Mouse (Mus musculus) lung, embryonic 14.5 days (tissue): ENCODE data around the gene Ubr2. TPM values are rescaled to one million over a fixed set of nuclear protein-coding genes. Genes with fewer than 3 reads are reported as not detected.

Source experiments
- ATAC-seq: fragments of 200-750 bp; cut with Nextera tagmentation; 2 replicates; pipeline ENCODE4 v1.8.0; 2017; ENCODE audit warnings: mild to moderate bottlenecking, moderate TSS enrichment, moderate library complexity; ENCODE audit not compliant: insufficient read depth
- DNase-seq: peaks from one replicate; pipeline ENCODE4 v3.0.0-alpha.2; 2015
- H3K27ac ChIP-seq: fragments of 300-500 bp; sonication (generic); 2 replicates; pipeline ENCODE4 v1.5.1; 2014; ENCODE audit warnings: low read depth, mild to moderate bottlenecking, moderate library complexity
- H3K27me3 ChIP-seq: fragments of 300-500 bp; sonication (generic); 2 replicates; pipeline ENCODE4 v1.6.1; 2014; ENCODE audit warnings: low read length, control low read depth; ENCODE audit not compliant: insufficient read depth
- H3K36me3 ChIP-seq: fragments of 300-500 bp; sonication (generic); 2 replicates; pipeline ENCODE4 v1.6.1; 2014; ENCODE audit warnings: control low read depth; ENCODE audit not compliant: insufficient read depth
- H3K4me1 ChIP-seq: fragments of 300-500 bp; sonication (generic); 2 replicates; pipeline ENCODE4 v1.6.1; 2014; ENCODE audit warnings: antibody characterized with exemption, control low read depth; ENCODE audit not compliant: insufficient read depth
- H3K4me2 ChIP-seq: fragments of 300-500 bp; sonication (generic); 2 replicates; pipeline ENCODE4 v1.6.1; 2014; ENCODE audit warnings: mild to moderate bottlenecking
- H3K4me3 ChIP-seq: fragments of 300-500 bp; sonication (generic); 2 replicates; pipeline ENCODE4 v1.5.1; 2014; ENCODE audit warnings: low read depth, low read length
- H3K9ac ChIP-seq: fragments of 300-500 bp; sonication (generic); 2 replicates; pipeline ENCODE4 v1.6.1; 2014
- H3K9me3 ChIP-seq: fragments of 300-500 bp; sonication (generic); 2 replicates; pipeline ENCODE4 v1.6.1; 2016; ENCODE audit warnings: low read depth, low read length, control low read depth
- CTCF ChIP-seq: IDR thresholded peaks from 2 replicates; pipeline ENCODE4 v1.5.1; 2016; ENCODE audit warnings: antibody characterized with exemption, low read depth
- WGBS: fragments of 180-500 bp; shearing (Covaris S2); extraction: QIAGEN DNeasy Blood & Tissue Kit; methylation state at CpG from one replicate; pipeline ENCODE4 v1.1.7; 2014; 5-methylcytosine and 5-hydroxymethylcytosine counted together
- polyA plus RNA-seq: library from polyadenylated mRNA; unstranded; fragments of >200 nt; fragmentation: Nextera tagmentation; extraction: Ambion mirVana; gene quantifications from 2 replicates; pipeline ENCODE4 v1.2.1, GENCODE M21; 2014

The Ubr2 gene
- 26.8 and 28.6 TPM in 2 replicates for polyA plus RNA-seq

DNA sequence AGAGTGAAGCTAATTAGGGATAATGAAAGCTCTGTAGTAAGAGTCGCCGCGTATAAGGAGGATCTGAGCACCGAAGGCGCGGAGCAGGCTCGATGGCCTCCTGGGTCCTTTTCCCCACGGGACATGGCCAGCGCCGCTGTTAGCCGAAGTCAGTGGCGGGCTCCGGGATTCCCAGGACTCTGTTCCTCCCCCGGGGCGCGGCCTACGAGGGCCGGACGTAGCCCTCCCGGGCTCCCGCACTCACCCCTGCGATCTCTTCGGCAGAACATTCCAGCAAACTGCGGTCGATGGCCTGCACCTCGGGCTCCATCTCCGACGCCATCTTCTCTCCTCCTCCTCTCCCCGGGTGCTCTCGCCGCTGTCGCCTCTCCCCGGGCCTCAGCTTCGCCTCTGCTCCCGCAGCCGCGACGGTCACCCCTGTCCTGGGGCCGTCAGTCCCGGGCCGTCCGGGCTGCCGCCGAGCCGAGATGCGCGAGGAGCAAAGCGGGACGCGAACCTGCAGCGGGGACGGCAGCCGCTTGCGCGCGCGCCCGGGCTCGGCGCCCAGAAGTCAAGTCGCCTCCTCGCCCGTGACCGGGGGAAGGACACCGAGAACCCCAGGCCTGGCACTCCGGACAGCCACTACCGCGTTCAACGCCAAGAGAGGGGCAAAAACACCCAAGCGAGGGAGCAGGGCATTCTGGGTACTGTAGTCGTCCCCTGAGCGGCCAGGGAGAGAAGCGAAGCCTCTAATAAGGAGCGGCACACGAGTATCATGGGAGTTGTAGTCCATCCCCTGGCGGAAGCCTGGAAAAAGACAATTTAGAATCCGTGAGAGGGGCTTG, at the start of gene Ubr2:
TSS of gene Ubr2 (minus strand) at position 659 of the 824 bp plus-strand sequence.
- Histone ChIP-seq H3K27ac (peak within 1 kb of the TSS; percentile 98), H3K9ac (peak within 1 kb of the TSS; percentile 93), H3K4me1 (peaks cover 8% of the 10 kb centered on the region), H3K9me3 (no peaks in the 10 kb centered on the region), H3K4me3 (peak within 1 kb of the TSS; percentile 94), H3K36me3 (peaks cover 5% of the 10 kb centered on the region; the same call in 1 of the 2 replicates), H3K4me2 (peak within 1 kb of the TSS; percentile 80), H3K27me3 (no peaks in the 10 kb centered on the region)
- peak; percentile 56 for TF ChIP-seq CTCF
- under 1% methylated on average over 72 of the region's 77 CpGs for WGBS
- DNase-seq (peak; percentile 97), ATAC-seq (peak; percentile 98)

GRCm38 (mm10) chr17:47059836-47060360, 49.5 kb upstream of the Ubr2 start:
- H3K9me3 ChIP-seq: no peaks in the 10 kb centered on the region
- H3K36me3 ChIP-seq: no peaks in the 10 kb centered on the region
- 4% methylated on average over 12 of the region's 12 CpGs for WGBS
- H3K9ac ChIP-seq: no peak overlapping the region; the same call in 1 of the 2 replicates
- H3K27me3 ChIP-seq: no peaks in the 10 kb centered on the region
- peaks cover 3% of the 10 kb centered on the region; the same call in 1 of the 2 replicates for H3K4me1 ChIP-seq
- peak overlapping the region; percentile 42 for H3K4me2 ChIP-seq
- peak overlapping the region; percentile 87 for H3K27ac ChIP-seq
- ATAC-seq: peak; percentile 95
- no peak overlapping the region for H3K4me3 ChIP-seq
- DNase-seq: peak; percentile 93
- no peak for TF ChIP-seq CTCF

DNA sequence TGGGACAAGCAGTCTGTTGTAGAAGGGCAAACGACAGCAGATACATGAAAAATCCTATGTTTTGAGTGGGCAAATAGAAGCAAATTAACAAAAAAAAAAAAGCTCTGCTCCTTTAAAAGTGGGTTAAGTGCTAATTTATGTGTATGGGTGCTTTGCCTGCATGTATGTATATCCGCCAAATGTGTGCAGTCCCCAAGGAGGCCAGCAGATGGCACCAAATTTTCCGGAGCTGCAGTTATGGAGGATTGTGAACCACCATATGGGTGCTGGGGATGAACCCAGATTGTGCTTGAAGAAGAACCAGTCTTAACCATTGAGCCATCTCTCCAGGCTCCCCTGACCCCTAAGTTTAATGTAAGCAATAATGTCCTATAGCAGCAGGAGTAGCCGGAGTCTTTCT, 47.6 kb upstream of the Ubr2 start:
- DNase-seq: no peak
- H3K36me3 ChIP-seq: no peaks in the 10 kb centered on the region
- 97% methylated on average over 4 of the region's 4 CpGs for WGBS

DNA sequence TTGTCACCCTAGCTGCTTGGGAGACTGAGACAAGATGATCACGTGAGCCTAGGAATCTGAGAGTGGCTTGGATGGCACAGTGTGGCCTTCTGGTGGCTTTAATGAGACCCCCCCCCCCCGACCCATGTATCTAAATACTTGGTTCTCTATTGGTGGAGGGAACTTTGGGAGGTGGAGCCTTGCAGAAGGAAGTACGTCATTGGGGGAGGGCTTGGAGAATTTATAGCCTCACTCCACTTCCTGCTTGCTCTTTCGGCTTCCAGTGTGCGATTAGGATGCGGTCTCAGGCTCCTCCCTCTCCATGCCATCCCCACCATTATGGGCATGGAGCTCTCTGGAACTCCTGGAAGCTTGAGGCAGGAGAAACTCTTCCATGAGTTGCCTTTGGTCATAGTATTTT, 46.1 kb upstream of the Ubr2 start:
- Histone ChIP-seq H3K9ac (no peak overlapping the region), H3K9me3 (no peaks in the 10 kb centered on the region), H3K27ac (no peak overlapping the region), H3K4me1 (peaks cover 3% of the 10 kb centered on the region; the same call in 1 of the 2 replicates), H3K4me2 (no peak overlapping the region), H3K27me3 (no peaks in the 10 kb centered on the region), H3K4me3 (no peak overlapping the region), H3K36me3 (no peaks in the 10 kb centered on the region)
- WGBS: 75% methylated on average over 6 of the region's 6 CpGs
- ATAC-seq: no peak
- TF ChIP-seq CTCF: no peak
- DNase-seq: no peak

More for the DNA sequence above, 47.6 kb upstream of the Ubr2 start:
- peak; percentile 40 for TF ChIP-seq CTCF
- no peak overlapping the region for H3K4me2 ChIP-seq
- H3K9me3 ChIP-seq: no peaks in the 10 kb centered on the region
- H3K4me3 ChIP-seq: no peak overlapping the region
- peaks cover 3% of the 10 kb centered on the region; the same call in 1 of the 2 replicates for H3K4me1 ChIP-seq
- no peak overlapping the region for H3K27ac ChIP-seq
- H3K27me3 ChIP-seq: no peaks in the 10 kb centered on the region
- H3K9ac ChIP-seq: no peak overlapping the region
- ATAC-seq: no peak

GRCm38 (mm10) chr17:47055121-47055520, 44.8 kb upstream of the Ubr2 start:
- Histone ChIP-seq H3K4me1 (peaks cover 3% of the 10 kb centered on the region; the same call in 1 of the 2 replicates), H3K27ac (peak overlapping the region; percentile 82), H3K4me3 (no peak overlapping the region), H3K9me3 (no peaks in the 10 kb centered on the region), H3K36me3 (no peaks in the 10 kb centered on the region), H3K4me2 (no peak overlapping the region), H3K27me3 (no peaks in the 10 kb centered on the region), H3K9ac (no peak overlapping the region)
- WGBS: 64% methylated on average over 7 of the region's 7 CpGs
- ATAC-seq (peak; percentile 35; the same call in 1 of the 2 replicates), DNase-seq (peak; percentile 67)
- no peak for TF ChIP-seq CTCF

- Histone ChIP-seq H3K4me3 (no peak overlapping the region), H3K4me2 (no peak overlapping the region), H3K27ac (peak overlapping the region; percentile 82), H3K9ac (no peak overlapping the region), H3K36me3 (no peaks in the 10 kb centered on the region), H3K9me3 (no peaks in the 10 kb centered on the region), H3K4me1 (peaks cover 3% of the 10 kb centered on the region; the same call in 1 of the 2 replicates), H3K27me3 (no peaks in the 10 kb centered on the region)
- ATAC-seq: 0 out of 2 replicates have a peak, but pooled peaks have one; percentile 48
- WGBS: 72% methylated on average over 11 of the region's 11 CpGs
- TF ChIP-seq CTCF: no peak
- peak; percentile 60 for DNase-seq
Measured at GRCm38 (mm10) chr17:47054613-47055012, 44.3 kb upstream of the Ubr2 start.

- H3K4me3 ChIP-seq: no peak overlapping the region
- DNase-seq (no peak), ATAC-seq (no peak)
- 83% methylated on average over 3 of the region's 3 CpGs for WGBS
- H3K9ac ChIP-seq: no peak overlapping the region
- no peak overlapping the region for H3K4me2 ChIP-seq
- no peak for TF ChIP-seq CTCF
- H3K27ac ChIP-seq: no peak overlapping the region
- no peaks in the 10 kb centered on the region for H3K4me1 ChIP-seq
- no peaks in the 10 kb centered on the region for H3K27me3 ChIP-seq
- no peaks in the 10 kb centered on the region for H3K9me3 ChIP-seq
- H3K36me3 ChIP-seq: no peaks in the 10 kb centered on the region
Measured at GRCm38 (mm10) chr17:47050678-47051077, 40.3 kb upstream of the Ubr2 start.
